Mouse (Mus musculus) G1E (cell line): ENCODE measurements around the gene Tsc1. TPM values are rescaled to one million over a fixed set of nuclear protein-coding genes. Genes with fewer than 3 reads are reported as not detected.

ENCODE experiments used
- ATAC-seq: 2 replicates; pipeline ENCODE4 v1.8.0; 2016; ENCODE audit warnings: mild to moderate bottlenecking; ENCODE audit not compliant: insufficient number of reproducible peaks, poor library complexity, low FRiP score, severe bottlenecking; ENCODE audit errors: extremely low read depth
- DNase-seq: peaks from one replicate; pipeline ENCODE4 v3.0.0; 2012; ENCODE audit warnings: low spot score
- H3K27me3 ChIP-seq: 2 replicates; pipeline ENCODE4 v1.6.1; 2012; ENCODE audit warnings: mild to moderate bottlenecking, low read length, inconsistent platforms; ENCODE audit not compliant: insufficient read depth
- H3K36me3 ChIP-seq: replicated peaks from 2 replicates; pipeline ENCODE3; 2012; ENCODE audit warnings: mild to moderate bottlenecking, inconsistent platforms
- H3K4me1 ChIP-seq: 2 replicates; pipeline ENCODE4 v1.6.1; 2012; ENCODE audit warnings: low read depth, low read length, inconsistent platforms, mixed read lengths; ENCODE audit not compliant: insufficient read depth
- H3K4me3 ChIP-seq: 2 replicates; pipeline ENCODE4 v1.5.1; 2012; ENCODE audit warnings: low read depth, mild to moderate bottlenecking, inconsistent platforms, low read length, moderate library complexity, mixed read lengths
- H3K9me3 ChIP-seq: replicated peaks from 2 replicates; pipeline ENCODE4 v1.6.1; 2012; ENCODE audit warnings: inconsistent platforms
- CTCF ChIP-seq: IDR thresholded peaks from 2 replicates; pipeline ENCODE4 v1.5.1; 2012; ENCODE audit warnings: low read depth, low read length, inconsistent platforms, mixed read lengths
- GATA1 ChIP-seq: IDR thresholded peaks from 2 replicates; pipeline ENCODE4 v1.6.1; 2012; ENCODE audit warnings: borderline replicate concordance, low read length, inconsistent platforms, mixed read lengths
- GATA2 ChIP-seq: IDR thresholded peaks from 2 replicates; pipeline ENCODE4 v1.6.1; 2012; ENCODE audit warnings: low read depth, low read length, inconsistent platforms, borderline replicate concordance
- POLR2AphosphoS5 ChIP-seq: IDR thresholded peaks from 2 replicates; pipeline ENCODE4 v1.6.1; 2012; ENCODE audit warnings: low read depth, low read length, inconsistent platforms; ENCODE audit not compliant: insufficient replicate concordance
- TAL1 ChIP-seq: conservative IDR thresholded peaks from 2 replicates; pipeline ENCODE4 v1.6.1; 2012; ENCODE audit warnings: low read depth, low read length, inconsistent platforms, mixed read lengths
- polyA plus RNA-seq: library from polyadenylated mRNA; stranded (reverse); fragments of >175 nt; gene quantifications from 2 replicates; pipeline ENCODE4 v1.2.3, GENCODE M21; 2012
- total RNA-seq, 2 experiments: library from RNA; stranded (forward) in 1 of 2; stranded (reverse) in 1 of 2; fragments of 200-1000 nt in 1 of 2; fragments of >200 nt in 1 of 2; fragmentation: Nextera tagmentation in 1 of 2; gene quantifications; 2 replicates each; pipeline ENCODE4 v1.2.3; 2014 to 2017

Tsc1 gene
- total and polyA plus RNA-seq, 3 experiments, result 5.8 to 35.7 (median 26.6) TPM

- H3K4me1 ChIP-seq, result peaks cover 8% of the 10 kb centered on the region
- ATAC-seq (no peak), DNase-seq (no peak)
- H3K36me3 ChIP-seq, result no peaks in the 10 kb centered on the region
- H3K27me3 ChIP-seq, result peaks cover 59% of the 10 kb centered on the region
- H3K9me3 ChIP-seq, result no peaks in the 10 kb centered on the region
- TF ChIP-seq GATA2 (no peak), CTCF (no peak), TAL1 (no peak)
- no peak overlapping the region for H3K4me3 ChIP-seq
These were observed 86.9 kb downstream of the Tsc1 start for GRCm38 (mm10) chr2:28727786-28728404.

DNA sequence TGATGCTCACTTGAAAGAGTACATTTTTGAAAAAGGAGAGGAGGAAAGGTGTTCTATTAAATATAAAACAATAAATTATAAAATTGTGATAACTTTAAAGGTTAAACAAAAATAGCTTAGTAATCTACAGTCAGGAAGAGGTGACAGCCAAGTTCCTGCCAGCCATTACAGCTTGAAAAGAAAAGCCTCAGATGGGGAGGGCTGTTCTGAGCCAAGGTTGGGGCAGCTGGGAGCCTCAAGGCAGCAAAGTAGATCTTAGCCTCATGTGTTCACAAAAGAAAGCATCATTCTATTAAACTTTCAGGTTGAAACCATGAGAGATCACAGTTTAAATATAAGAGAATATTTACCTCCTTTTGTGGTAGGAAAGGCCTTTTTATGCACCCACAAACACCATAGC lies 89.6 kb downstream of the Tsc1 start:
- H3K27me3 ChIP-seq, result peaks cover 67% of the 10 kb centered on the region
- no peak for ATAC-seq
- H3K36me3 ChIP-seq, result no peaks in the 10 kb centered on the region
- no peak for DNase-seq
- no peaks in the 10 kb centered on the region for H3K9me3 ChIP-seq
- H3K4me3 ChIP-seq, result no peak overlapping the region
- no peak for TF ChIP-seq TAL1
- no peak for TF ChIP-seq GATA1
- TF ChIP-seq CTCF, result no peak
- no peak for TF ChIP-seq GATA2
- no peak for TF ChIP-seq POLR2AphosphoS5
- H3K4me1 ChIP-seq, result no peaks in the 10 kb centered on the region; the same call in 1 of the 2 replicates

- no peak for ATAC-seq
These were observed 96.1 kb downstream of the Tsc1 start for GRCm38 (mm10) chr2:28737112-28737511.

GRCm38 (mm10) chr2:28740159-28740558 lies 99.1 kb downstream of the Tsc1 start:
- H3K36me3 ChIP-seq, result no peaks in the 10 kb centered on the region
- peaks cover 2% of the 10 kb centered on the region; the same call in 1 of the 2 replicates for H3K4me1 ChIP-seq
- no peak overlapping the region for H3K4me3 ChIP-seq
- ATAC-seq, result no peak
- H3K27me3 ChIP-seq, result peaks cover 71% of the 10 kb centered on the region
- H3K9me3 ChIP-seq, result no peaks in the 10 kb centered on the region
- TF ChIP-seq POLR2AphosphoS5, result no peak
- TF ChIP-seq TAL1, result no peak
- TF ChIP-seq GATA1, result no peak
- no peak for TF ChIP-seq GATA2
- no peak for TF ChIP-seq CTCF
- no peak for DNase-seq

More at GRCm38 (mm10) chr2:28737112-28737511, 96.1 kb downstream of the Tsc1 start:
- Histone ChIP-seq H3K27me3 (peaks cover 76% of the 10 kb centered on the region), H3K4me3 (no peak overlapping the region), H3K9me3 (no peaks in the 10 kb centered on the region), H3K36me3 (no peaks in the 10 kb centered on the region), H3K4me1 (no peaks in the 10 kb centered on the region; the same call in 1 of the 2 replicates)
- TF ChIP-seq GATA1, result no peak
- no peak for DNase-seq

Other genes with a start within 250 kb of the Tsc1 start
- not detected in 2 replicates for gene Ppp1r26, start 194.4 kb upstream of the Tsc1 start, total RNA-seq (2014; fragmentation: Nextera tagmentation)
- gene Ppp1r26, start 194.4 kb upstream of the Tsc1 start, total RNA-seq (2017), result 0.16 TPM in 1 of 2 replicates, not detected in the other
- not detected in 2 replicates for gene Ppp1r26, start 194.4 kb upstream of the Tsc1 start, polyA plus RNA-seq
- gene 1700007K13Rik, start 174.9 kb upstream of the Tsc1 start, total RNA-seq (2014; fragmentation: Nextera tagmentation), result not detected in 2 replicates
- not detected in 2 replicates for gene 1700007K13Rik, start 174.9 kb upstream of the Tsc1 start, total RNA-seq (2017)
- 0.14 and 0.36 TPM in 2 replicates for gene 1700007K13Rik, start 174.9 kb upstream of the Tsc1 start, polyA plus RNA-seq
- 101 TPM in 2 replicates for gene Mrps2, start 173.2 kb upstream of the Tsc1 start, total RNA-seq (2014; fragmentation: Nextera tagmentation)
- gene Mrps2, start 173.2 kb upstream of the Tsc1 start, total RNA-seq (2017), result 30.3 and 33.4 TPM in 2 replicates
- 46.4 and 49.6 TPM in 2 replicates for gene Mrps2, start 173.2 kb upstream of the Tsc1 start, polyA plus RNA-seq
- not detected in 2 replicates for gene Gbgt1, start 144.3 kb upstream of the Tsc1 start, total RNA-seq (2014; fragmentation: Nextera tagmentation)
- not detected in 2 replicates for gene Gbgt1, start 144.3 kb upstream of the Tsc1 start, total RNA-seq (2017)
- not detected in 2 replicates for gene Gbgt1, start 144.3 kb upstream of the Tsc1 start, polyA plus RNA-seq
- not detected in 2 replicates for gene Gm10134, start 135.1 kb upstream of the Tsc1 start, total RNA-seq (2014; fragmentation: Nextera tagmentation)
- gene Gm10134, start 135.1 kb upstream of the Tsc1 start, total RNA-seq (2017), result not detected in 2 replicates
- not detected in 2 replicates for gene Gm10134, start 135.1 kb upstream of the Tsc1 start, polyA plus RNA-seq
- not detected in 2 replicates for gene Ralgds, start 128.1 kb upstream of the Tsc1 start, total RNA-seq (2014; fragmentation: Nextera tagmentation)
- 0.49 and 0.52 TPM in 2 replicates for gene Ralgds, start 128.1 kb upstream of the Tsc1 start, total RNA-seq (2017)
- 0.02 TPM in 1 of 2 replicates, not detected in the other for gene Ralgds, start 128.1 kb upstream of the Tsc1 start, polyA plus RNA-seq
- not detected in 2 replicates for gene Cel, start 77.8 kb upstream of the Tsc1 start, total RNA-seq (2014; fragmentation: Nextera tagmentation)
- not detected in 2 replicates for gene Cel, start 77.8 kb upstream of the Tsc1 start, total RNA-seq (2017)
- not detected in 2 replicates for gene Cel, start 77.8 kb upstream of the Tsc1 start, polyA plus RNA-seq
- gene Gtf3c5, start 57.5 kb upstream of the Tsc1 start, total RNA-seq (2014; fragmentation: Nextera tagmentation), result 60.2 and 60.9 TPM in 2 replicates
- 16.6 and 19.0 TPM in 2 replicates for gene Gtf3c5, start 57.5 kb upstream of the Tsc1 start, total RNA-seq (2017)
- gene Gtf3c5, start 57.5 kb upstream of the Tsc1 start, polyA plus RNA-seq, result 19.6 and 26.0 TPM in 2 replicates
- gene Gfi1b, start 19.2 kb upstream of the Tsc1 start, total RNA-seq (2014; fragmentation: Nextera tagmentation), result 537 and 588 TPM in 2 replicates
- gene Gfi1b, start 19.2 kb upstream of the Tsc1 start, total RNA-seq (2017), result 104 and 131 TPM in 2 replicates
- gene Gfi1b, start 19.2 kb upstream of the Tsc1 start, polyA plus RNA-seq, result 649 and 739 TPM in 2 replicates
- gene Spaca9, start 58.5 kb downstream of the Tsc1 start, total RNA-seq (2014; fragmentation: Nextera tagmentation), result 5.6 and 7.9 TPM in 2 replicates
- 15.4 and 22.3 TPM in 2 replicates for gene Spaca9, start 58.5 kb downstream of the Tsc1 start, total RNA-seq (2017)
- gene Spaca9, start 58.5 kb downstream of the Tsc1 start, polyA plus RNA-seq, result 1.4 and 1.8 TPM in 2 replicates
- 9.3 and 14.8 TPM in 2 replicates for gene Ak8, start 58.9 kb downstream of the Tsc1 start, total RNA-seq (2014; fragmentation: Nextera tagmentation)
- 2.8 and 3.5 TPM in 2 replicates for gene Ak8, start 58.9 kb downstream of the Tsc1 start, total RNA-seq (2017)
- gene Ak8, start 58.9 kb downstream of the Tsc1 start, polyA plus RNA-seq, result 0.38 and 0.41 TPM in 2 replicates
- gene Gtf3c4, start 199.1 kb downstream of the Tsc1 start, total RNA-seq (2014; fragmentation: Nextera tagmentation), result 26.0 and 27.6 TPM in 2 replicates
- gene Gtf3c4, start 199.1 kb downstream of the Tsc1 start, total RNA-seq (2017), result 22.0 and 25.0 TPM in 2 replicates
- gene Gtf3c4, start 199.1 kb downstream of the Tsc1 start, polyA plus RNA-seq, result 37.6 and 38.3 TPM in 2 replicates
- gene Ddx31, start 199.2 kb downstream of the Tsc1 start, total RNA-seq (2014; fragmentation: Nextera tagmentation), result 8.4 and 17.1 TPM in 2 replicates
- gene Ddx31, start 199.2 kb downstream of the Tsc1 start, total RNA-seq (2017), result 13.0 and 15.9 TPM in 2 replicates
- 5.0 and 5.2 TPM in 2 replicates for gene Ddx31, start 199.2 kb downstream of the Tsc1 start, polyA plus RNA-seq